Comparison of ENCODE assay signal across 25 mouse cellular contexts in genomic region chr4:53130622-53131517, GRCm38 (mm10). TPM values are rescaled to one million over a fixed set of nuclear protein-coding genes. Genes with fewer than 3 reads are reported as not detected.
A peak's percentile ranks its signal among the peaks of the same experiment; 100 is the strongest.
DNase-seq lines count a peak whose midpoint lies in the region; ATAC-seq lines count a peak whose summit lies in the region.
"Had no signal": no experiment of that assay in that cellular context is flagged by ENCODE, and none has a peak within 500 bp of the region (broad histone marks: within the 10 kb centered on the region; RNA-seq: fewer than 3 reads in every experiment).

No protein-coding gene starts in this region.

- H3K4me1 ChIP-seq in limb, embryonic 15.5 days, result no peaks in the 10 kb centered on the region
- H3K4me1 ChIP-seq in limb, embryonic 10.5 days, result no peaks in the 10 kb centered on the region
- peaks cover 8% of the 10 kb centered on the region for H3K4me1 ChIP-seq in liver, embryonic 11.5 days (replicated peaks; ENCODE audit: control insufficient read depth, insufficient read depth, low read length)
- peaks cover 20% of the 10 kb centered on the region for H3K4me1 ChIP-seq in liver, embryonic 16.5 days (ENCODE audit: control insufficient read depth, low read depth, low read length)
- H3K4me1 ChIP-seq in midbrain, embryonic 13.5 days (replicated peaks), result no peaks in the 10 kb centered on the region
- H3K4me1 ChIP-seq: embryonic facial prominence, embryonic 12.5 days; forebrain, embryonic 15.5 days; heart, embryonic 15.5 days had no signal

- H3K4me2 ChIP-seq in limb, embryonic 15.5 days, result no peak overlapping the region
- H3K4me2 ChIP-seq in liver, embryonic 11.5 days, result peak overlapping the region; percentile 28
- H3K4me2 ChIP-seq in liver, embryonic 16.5 days (ENCODE audit: low read depth, low read length), result no peak overlapping the region
- no peak overlapping the region for H3K4me2 ChIP-seq in midbrain, embryonic 13.5 days (replicated peaks)
- H3K4me2 ChIP-seq: embryonic facial prominence, embryonic 12.5 days; forebrain, embryonic 15.5 days; heart, embryonic 15.5 days; neural tube, embryonic 13.5 days had no signal

- ATAC-seq in limb, embryonic 15.5 days (ENCODE audit: insufficient number of reproducible peaks, low FRiP score, low TSS enrichment, low read depth), result 0 out of 2 replicates have a peak, but pooled peaks have one; percentile 24
- peak; percentile 72 for ATAC-seq in liver, embryonic 11.5 days (replicated peaks; ENCODE audit: low FRiP score)
- peak; percentile 84 for ATAC-seq in liver, embryonic 16.5 days (ENCODE audit: low read depth)
- no peak for ATAC-seq in midbrain, embryonic 13.5 days
- ATAC-seq: forebrain, embryonic 15.5 days; hindbrain, embryonic 16.5 days; lung, postnatal 0 days; Patski had no signal

- H3K9ac ChIP-seq in limb, embryonic 15.5 days, result no peak overlapping the region
- H3K9ac ChIP-seq in liver, embryonic 11.5 days (ENCODE audit: low read depth, low read length), result no peak overlapping the region
- H3K9ac ChIP-seq in liver, embryonic 16.5 days (ENCODE audit: low read depth, low read length), result no peak overlapping the region
- no peak overlapping the region for H3K9ac ChIP-seq in midbrain, embryonic 13.5 days (replicated peaks)
- H3K9ac ChIP-seq: embryonic facial prominence, embryonic 12.5 days; forebrain, embryonic 15.5 days; heart, embryonic 15.5 days; neural tube, embryonic 13.5 days had no signal

- no peaks in the 10 kb centered on the region for H3K9me3 ChIP-seq in limb, embryonic 15.5 days
- H3K9me3 ChIP-seq in limb, embryonic 10.5 days (replicated peaks), result no peaks in the 10 kb centered on the region
- H3K9me3 ChIP-seq in liver, embryonic 11.5 days (ENCODE audit: control insufficient read depth, low read length), result no peaks in the 10 kb centered on the region
- no peaks in the 10 kb centered on the region for H3K9me3 ChIP-seq in liver, embryonic 16.5 days (replicated peaks; ENCODE audit: control insufficient read depth, low read length)
- no peaks in the 10 kb centered on the region for H3K9me3 ChIP-seq in midbrain, embryonic 13.5 days
- H3K9me3 ChIP-seq: embryonic facial prominence, embryonic 12.5 days; forebrain, embryonic 15.5 days; heart, embryonic 15.5 days had no signal

- no peak for DNase-seq in limb, embryonic 10.5 days (ENCODE audit: low spot score)
- DNase-seq in liver, embryonic 11.5 days (ENCODE audit: low spot score), result no peak
- DNase-seq in frontal cortex, postnatal 36 days (ENCODE audit: low spot score in 2 of 2), result no peak
- no peak for DNase-seq in testis, postnatal 10 days (ENCODE audit: low spot score)
- DNase-seq: adrenal gland, postnatal 14 days; cerebellum, adult 11-12 months; cerebellum, adult 9-11 months; embryo, embryonic 11 days; kidney, adult 9 months; kidney, postnatal 10 days; layer of hippocampus, postnatal 36 days; left cerebral cortex, postnatal 4 days; lung, adult 18-20 months had no signal

- H3K27ac ChIP-seq in limb, embryonic 15.5 days, result no peak overlapping the region
- H3K27ac ChIP-seq in limb, embryonic 10.5 days, result no peak overlapping the region
- H3K27ac ChIP-seq in liver, embryonic 11.5 days (ENCODE audit: low read depth, low read length), result peak overlapping the region; percentile 22; the same call in 1 of the 2 replicates
- peak overlapping the region; percentile 59 for H3K27ac ChIP-seq in liver, embryonic 16.5 days (ENCODE audit: low read length)
- H3K27ac ChIP-seq in midbrain, embryonic 13.5 days, result no peak overlapping the region
- H3K27ac ChIP-seq: embryonic facial prominence, embryonic 12.5 days; forebrain, embryonic 15.5 days; heart, embryonic 15.5 days; macrophage; midbrain, embryonic 10.5 days; neural tube, embryonic 13.5 days had no signal

- no peaks in the 10 kb centered on the region for H3K27me3 ChIP-seq in limb, embryonic 15.5 days
- no peaks in the 10 kb centered on the region for H3K27me3 ChIP-seq in limb, embryonic 10.5 days (ENCODE audit: low read depth, poor library complexity, severe bottlenecking)
- H3K27me3 ChIP-seq in liver, embryonic 11.5 days (replicated peaks; ENCODE audit: control insufficient read depth, insufficient read depth, low read length), result no peaks in the 10 kb centered on the region
- no peaks in the 10 kb centered on the region for H3K27me3 ChIP-seq in liver, embryonic 16.5 days (ENCODE audit: control insufficient read depth, insufficient read depth, low read depth, low read length)
- no peaks in the 10 kb centered on the region for H3K27me3 ChIP-seq in midbrain, embryonic 13.5 days
- H3K27me3 ChIP-seq: embryonic facial prominence, embryonic 12.5 days; forebrain, embryonic 15.5 days; heart, embryonic 15.5 days; neural tube, embryonic 13.5 days; Patski had no signal

- peaks cover 52% of the 10 kb centered on the region for H3K36me3 ChIP-seq in limb, embryonic 15.5 days
- peaks cover 20% of the 10 kb centered on the region for H3K36me3 ChIP-seq in limb, embryonic 10.5 days
- H3K36me3 ChIP-seq in liver, embryonic 11.5 days (ENCODE audit: control insufficient read depth, insufficient read depth, low read length), result peaks cover 10% of the 10 kb centered on the region; the same call in 1 of the 2 replicates
- peaks cover 20% of the 10 kb centered on the region for H3K36me3 ChIP-seq in liver, embryonic 16.5 days (ENCODE audit: control insufficient read depth, insufficient read depth)
- H3K36me3 ChIP-seq in midbrain, embryonic 13.5 days, result peaks cover 21% of the 10 kb centered on the region

- H3K4me3 ChIP-seq in limb, embryonic 15.5 days, result no peak overlapping the region
- no peak overlapping the region for H3K4me3 ChIP-seq in limb, embryonic 10.5 days
- H3K4me3 ChIP-seq in liver, embryonic 11.5 days (ENCODE audit: low read depth, low read length), result no peak overlapping the region
- H3K4me3 ChIP-seq in liver, embryonic 16.5 days (ENCODE audit: low read depth, low read length), result no peak overlapping the region
- no peak overlapping the region for H3K4me3 ChIP-seq in midbrain, embryonic 13.5 days (replicated peaks)
- H3K4me3 ChIP-seq: embryonic facial prominence, embryonic 12.5 days; forebrain, embryonic 15.5 days; heart, embryonic 15.5 days; midbrain, embryonic 10.5 days; neural tube, embryonic 13.5 days had no signal

- 58% methylated on average over 6 of the region's 6 CpGs for WGBS in limb, embryonic 15.5 days
- WGBS in limb, embryonic 10.5 days, result 45% methylated on average over 6 of the region's 6 CpGs
- WGBS in liver, embryonic 11.5 days, result 49% methylated on average over 6 of the region's 6 CpGs
- 57% methylated on average over 6 of the region's 6 CpGs for WGBS in liver, embryonic 16.5 days (ENCODE audit: insufficient replicate concordance)
- WGBS in midbrain, embryonic 13.5 days, result 56% methylated on average over 6 of the region's 6 CpGs

RNA-seq across cellular contexts. Expression of gene Abca1, which starts 28.8 kb away (rescaled TPM):
- 6.7 and 8.3 TPM in 2 replicates for polyA plus RNA-seq in limb, embryonic 15.5 days (2015; fragmentation: Nextera tagmentation; extraction: Ambion mirVana)
- 2.3 and 3.2 TPM in 2 replicates for polyA plus RNA-seq in limb, embryonic 10.5 days (2016; fragmentation: Nextera tagmentation; extraction: Ambion mirVana)
- 16.3 and 17.5 TPM in 2 replicates for polyA plus RNA-seq in liver, embryonic 11.5 days (2014; fragmentation: Nextera tagmentation; extraction: Ambion mirVana)
- polyA plus RNA-seq in liver, embryonic 16.5 days (2015; fragmentation: Nextera tagmentation; extraction: Ambion mirVana), result 17.0 and 19.0 TPM in 2 replicates
- 8.3 and 8.7 TPM in 2 replicates for polyA plus RNA-seq in midbrain, embryonic 13.5 days (2015; fragmentation: Nextera tagmentation; extraction: Ambion mirVana)

Comparison
In these comparisons a context has a peak if more than half of its experiments do, and no peak if none do; other contexts are left out.
1. H3K27ac ChIP-seq: peak in liver, embryonic 11.5 days (single experiment) and liver, embryonic 16.5 days (single experiment); none in limb, embryonic 15.5 days (single experiment), limb, embryonic 10.5 days (single experiment) and midbrain, embryonic 13.5 days (single experiment).